Mouse (Mus musculus) thymus, postnatal 25 days (tissue): ENCODE results near the gene Mogs.

Experiments
- DNase-seq: peaks from one replicate; pipeline ENCODE4 v3.0.0; 2022

Mogs gene

GRCm38 (mm10) chr6:83153485-83153884, 38.2 kb downstream of the Mogs start:
- no peak for DNase-seq

- no peak for DNase-seq
Measured at GRCm38 (mm10) chr6:83155552-83156238, 40.4 kb downstream of the Mogs start.

- peak; percentile 41 for DNase-seq
Measured at GRCm38 (mm10) chr6:83156259-83156684, 41.0 kb downstream of the Mogs start, which contains the start of the genes Wdr54 and 1700003E16Rik. Gene Wdr54, minus strand, starts transcription at chr6:83156397. Gene 1700003E16Rik, plus strand, starts transcription at chr6:83156404.

- DNase-seq, result peak; percentile 46
Measured at GRCm38 (mm10) chr6:83159456-83159855, 44.2 kb downstream of the Mogs start.

- DNase-seq, result no peak
Measured at GRCm38 (mm10) chr6:83161442-83161841, 46.1 kb downstream of the Mogs start.

GRCm38 (mm10) chr6:83161921-83162641, 46.8 kb downstream of the Mogs start:
- DNase-seq, result no peak

GRCm38 (mm10) chr6:83162701-83163100, 47.4 kb downstream of the Mogs start:
- DNase-seq, result peak; percentile 51

GRCm38 (mm10) chr6:83165026-83165606, 49.8 kb downstream of the Mogs start:
- DNase-seq, result no peak

- DNase-seq, result peak; percentile 94
Measured at GRCm38 (mm10) chr6:83165607-83166242, 50.4 kb downstream of the Mogs start, which contains the start of gene Dctn1. Gene Dctn1, plus strand, starts transcription at chr6:83165920.

GRCm38 (mm10) chr6:83166243-83166630, 50.9 kb downstream of the Mogs start:
- DNase-seq, result no peak
